Mouse (Mus musculus) limb, embryonic 12.5 days (tissue): ENCODE data around the gene Cdkl5. TPM values are rescaled to one million over a fixed set of nuclear protein-coding genes. Genes with fewer than 3 reads are reported as not detected.

Source experiments
- ATAC-seq: fragments of 200-750 bp; cut with Nextera tagmentation; 2 replicates; pipeline ENCODE4 v1.8.0; 2017; ENCODE audit warnings: low read depth, moderate TSS enrichment; ENCODE audit not compliant: insufficient number of reproducible peaks, insufficient read depth, low FRiP score, low TSS enrichment
- H3K27ac ChIP-seq: fragments of 300-500 bp; sonication (generic); 2 replicates; pipeline ENCODE4 v1.5.1; 2016; ENCODE audit warnings: mild to moderate bottlenecking, moderate library complexity
- H3K27me3 ChIP-seq: fragments of 300-500 bp; sonication (generic); 2 replicates; pipeline ENCODE4 v1.6.1; 2016; ENCODE audit warnings: mild to moderate bottlenecking, moderate library complexity
- H3K36me3 ChIP-seq: fragments of 300-500 bp; sonication (generic); 2 replicates; pipeline ENCODE4 v1.6.1; 2016; ENCODE audit warnings: mild to moderate bottlenecking, moderate library complexity
- H3K4me1 ChIP-seq: fragments of 300-500 bp; sonication (generic); replicated peaks from 2 replicates; pipeline ENCODE4 v1.6.1; 2016
- H3K4me2 ChIP-seq: fragments of 300-500 bp; sonication (generic); 2 replicates; pipeline ENCODE4 v1.6.1; 2016; ENCODE audit warnings: mild to moderate bottlenecking, moderate library complexity
- H3K4me3 ChIP-seq: fragments of 300-500 bp; sonication (generic); replicated peaks from 2 replicates; pipeline ENCODE4 v1.5.1; 2016; ENCODE audit warnings: mild to moderate bottlenecking
- H3K9ac ChIP-seq: fragments of 300-500 bp; sonication (generic); replicated peaks from 2 replicates; pipeline ENCODE4 v1.6.1; 2016; ENCODE audit warnings: mild to moderate bottlenecking, moderate library complexity
- H3K9me3 ChIP-seq: fragments of 300-500 bp; sonication (generic); 2 replicates; pipeline ENCODE4 v1.6.1; 2016; ENCODE audit warnings: mild to moderate bottlenecking, moderate library complexity
- WGBS: fragments of 180-500 bp; shearing (Covaris S2); methylation state at CpG from one replicate; pipeline ENCODE4 v1.1.7; 2016; 5-methylcytosine and 5-hydroxymethylcytosine counted together
- polyA plus RNA-seq: library from polyadenylated mRNA; unstranded; fragments of >200 nt; fragmentation: Nextera tagmentation; extraction: Ambion mirVana; gene quantifications from 2 replicates; pipeline ENCODE4 v1.2.1, GENCODE M21; 2016

Gene Cdkl5
- polyA plus RNA-seq, 1 experiment from 2014 or later = 1.4 TPM

DNA sequence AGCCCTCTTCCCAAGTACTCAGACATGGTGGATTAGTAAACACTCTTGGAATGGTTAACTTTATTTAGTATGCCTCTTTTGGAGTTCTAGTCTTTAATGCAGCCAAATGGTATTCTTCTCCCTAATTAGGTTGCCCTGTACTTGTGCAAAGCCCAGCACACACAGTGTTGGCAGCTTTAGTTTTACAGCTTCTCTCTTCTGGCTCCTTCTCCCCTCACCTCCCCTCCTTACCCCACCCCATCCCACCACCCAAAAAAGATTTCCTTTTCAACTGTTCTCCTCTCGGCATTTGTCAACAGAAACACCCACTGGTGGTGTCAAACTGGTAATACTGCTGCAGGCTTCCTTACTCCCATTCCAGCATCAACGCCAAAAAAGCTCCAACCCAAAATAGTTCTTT is 1.8 kb downstream of the Cdkl5 start:
- Histone ChIP-seq H3K9ac (no peak overlapping the region), H3K27me3 (peaks cover 29% of the 10 kb centered on the region), H3K36me3 (no peaks in the 10 kb centered on the region), H3K4me3 (no peak overlapping the region), H3K4me1 (no peaks in the 10 kb centered on the region), H3K27ac (no peak overlapping the region), H3K9me3 (no peaks in the 10 kb centered on the region), H3K4me2 (no peak overlapping the region)
- no peak for ATAC-seq
- WGBS = 27% methylated on average over 2 of the region's 2 CpGs

DNA sequence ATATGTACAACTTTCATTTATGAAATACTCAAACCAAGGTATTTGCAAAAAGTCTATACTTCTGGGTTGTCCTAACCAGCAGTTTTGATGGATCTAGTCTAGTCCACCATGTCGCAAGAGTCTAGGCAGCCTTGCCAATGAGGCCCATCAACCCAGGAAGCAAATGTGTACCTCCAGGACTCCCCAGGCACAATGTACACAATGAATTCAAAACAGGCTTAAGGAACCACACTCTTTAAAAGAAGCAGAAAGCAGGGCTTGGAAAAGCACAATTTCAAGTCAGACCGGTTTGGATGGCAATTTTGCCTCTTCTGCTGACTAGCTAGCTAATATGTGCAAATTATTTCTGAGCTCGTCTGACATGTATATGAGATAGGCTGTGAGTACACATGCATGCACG is 4.2 kb downstream of the Cdkl5 start:
- Histone ChIP-seq H3K9me3 (no peaks in the 10 kb centered on the region), H3K36me3 (no peaks in the 10 kb centered on the region), H3K4me2 (no peak overlapping the region), H3K9ac (no peak overlapping the region), H3K4me3 (no peak overlapping the region), H3K4me1 (no peaks in the 10 kb centered on the region), H3K27ac (no peak overlapping the region), H3K27me3 (peaks cover 22% of the 10 kb centered on the region)
- 85% methylated on average over 4 of the region's 4 CpGs for WGBS
- ATAC-seq = no peak

DNA sequence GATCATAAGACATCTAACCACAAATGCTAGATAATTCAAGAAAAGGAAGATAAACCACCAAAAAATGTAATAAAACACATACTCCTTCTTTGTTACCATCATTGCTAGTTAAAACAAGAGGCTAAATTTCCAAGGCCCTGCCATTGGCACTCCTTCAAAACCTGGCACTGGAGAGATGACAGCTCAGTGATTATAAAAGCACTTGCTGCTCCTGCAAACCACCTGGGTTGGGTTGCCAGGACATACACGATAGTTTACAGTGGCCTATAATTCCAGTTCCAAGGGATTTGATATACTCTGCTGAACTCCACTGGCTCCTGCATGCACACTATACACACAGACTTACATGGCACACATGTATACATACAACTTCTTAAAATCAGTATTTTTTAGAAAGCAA is 16.6 kb downstream of the Cdkl5 start:
- Histone ChIP-seq H3K9me3 (no peaks in the 10 kb centered on the region), H3K9ac (no peak overlapping the region), H3K4me3 (no peak overlapping the region), H3K36me3 (no peaks in the 10 kb centered on the region), H3K27me3 (peaks cover 12% of the 10 kb centered on the region), H3K27ac (no peak overlapping the region), H3K4me1 (no peaks in the 10 kb centered on the region), H3K4me2 (no peak overlapping the region)
- 89% methylated on average over 1 of the region's 1 CpGs for whole genome bisulfite sequencing
- no peak for ATAC-seq

DNA sequence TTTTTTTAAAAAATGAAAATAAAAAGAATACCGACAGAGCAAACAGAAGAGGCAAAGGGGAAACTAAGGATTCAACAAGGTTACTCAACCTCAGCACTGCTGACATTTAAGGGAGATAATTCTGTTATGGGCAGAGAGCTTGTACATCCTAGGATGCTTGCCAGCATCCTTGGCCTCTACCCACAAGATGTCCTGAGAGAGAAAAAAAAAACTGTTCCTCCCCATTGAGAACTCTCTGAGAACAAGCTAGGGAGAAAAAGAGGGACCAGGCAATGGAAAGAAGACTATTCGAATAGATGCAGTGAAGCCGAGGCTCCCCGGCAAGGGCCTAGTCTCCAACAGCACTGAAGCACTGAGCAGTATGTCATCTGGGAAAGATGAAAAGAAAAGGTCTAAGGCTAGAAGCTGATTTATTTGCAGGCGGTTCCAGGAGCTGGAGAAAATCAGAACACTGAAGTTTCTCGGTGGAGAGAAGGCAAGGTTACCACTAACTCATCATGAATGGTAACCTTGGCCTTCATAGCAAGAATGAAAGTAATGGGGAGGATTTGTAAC is 22.4 kb downstream of the Cdkl5 start:
- H3K4me2 ChIP-seq = no peak overlapping the region
- H3K9me3 ChIP-seq = no peaks in the 10 kb centered on the region
- ATAC-seq = no peak
- peaks cover 15% of the 10 kb centered on the region for H3K27me3 ChIP-seq
- no peak overlapping the region for H3K4me3 ChIP-seq
- no peaks in the 10 kb centered on the region for H3K36me3 ChIP-seq
- no peak overlapping the region for H3K27ac ChIP-seq
- WGBS = 90% methylated on average over 6 of the region's 6 CpGs
- no peaks in the 10 kb centered on the region for H3K4me1 ChIP-seq
- H3K9ac ChIP-seq = no peak overlapping the region

DNA sequence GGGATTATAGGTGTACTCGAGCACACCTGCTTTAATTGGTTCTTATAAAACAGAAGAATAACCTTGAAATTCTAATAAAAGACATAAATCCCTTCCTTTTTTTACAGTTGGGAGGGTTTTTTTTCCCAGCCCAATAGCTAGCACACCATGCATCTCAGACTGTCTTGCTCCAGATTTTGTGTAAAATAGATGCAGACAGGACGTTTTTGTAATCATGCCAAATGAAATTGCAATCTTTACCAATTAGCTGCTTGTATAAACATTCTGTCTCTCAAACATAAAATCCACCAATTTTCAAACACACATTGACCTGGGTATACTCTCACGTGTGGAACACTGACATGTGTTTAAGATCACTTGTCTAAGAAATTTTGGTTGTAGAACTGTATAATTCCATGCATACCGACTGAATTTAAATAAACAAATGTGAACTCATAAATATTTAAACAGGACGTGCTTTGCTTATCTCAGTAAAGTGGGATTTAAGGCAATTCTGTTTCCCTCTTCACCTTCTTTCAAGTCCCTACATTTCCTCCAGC is 35.8 kb downstream of the Cdkl5 start:
- ATAC-seq = no peak
- WGBS = 67% methylated on average over 5 of the region's 5 CpGs
- H3K27me3 ChIP-seq = 0 out of 2 replicates have a peak, but pooled peaks cover 4% of the 10 kb centered on the region

DNA sequence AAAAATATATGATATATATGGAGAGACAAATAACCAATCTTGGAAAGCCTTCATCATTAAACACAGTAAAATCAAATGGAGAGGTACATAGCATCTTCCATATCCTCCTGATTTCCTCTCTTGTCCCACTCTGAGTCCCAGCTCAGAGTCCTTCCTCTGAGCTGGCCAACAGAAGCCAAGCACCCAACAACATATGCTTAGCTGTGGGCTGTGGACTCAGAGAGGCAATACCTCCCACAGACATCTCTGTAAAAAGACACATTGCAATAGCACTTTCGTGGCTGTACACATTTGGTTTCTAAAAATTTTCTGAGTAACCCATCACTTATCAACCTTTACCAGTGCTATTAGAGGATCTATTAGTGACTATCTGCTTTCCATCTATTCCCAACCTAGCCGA is 44.9 kb downstream of the Cdkl5 start:
- Histone ChIP-seq H3K9ac (no peak overlapping the region), H3K27me3 (peaks cover 17% of the 10 kb centered on the region), H3K4me3 (no peak overlapping the region), H3K27ac (no peak overlapping the region), H3K36me3 (no peaks in the 10 kb centered on the region), H3K4me1 (no peaks in the 10 kb centered on the region), H3K4me2 (no peak overlapping the region), H3K9me3 (no peaks in the 10 kb centered on the region)
- 90% methylated on average over 2 of the region's 2 CpGs for WGBS
- ATAC-seq = no peak

More for the DNA sequence above, 35.8 kb downstream of the Cdkl5 start:
- Histone ChIP-seq H3K9me3 (no peaks in the 10 kb centered on the region), H3K27ac (no peak overlapping the region), H3K4me1 (no peaks in the 10 kb centered on the region), H3K4me3 (no peak overlapping the region), H3K36me3 (no peaks in the 10 kb centered on the region), H3K4me2 (no peak overlapping the region), H3K9ac (no peak overlapping the region)

DNA sequence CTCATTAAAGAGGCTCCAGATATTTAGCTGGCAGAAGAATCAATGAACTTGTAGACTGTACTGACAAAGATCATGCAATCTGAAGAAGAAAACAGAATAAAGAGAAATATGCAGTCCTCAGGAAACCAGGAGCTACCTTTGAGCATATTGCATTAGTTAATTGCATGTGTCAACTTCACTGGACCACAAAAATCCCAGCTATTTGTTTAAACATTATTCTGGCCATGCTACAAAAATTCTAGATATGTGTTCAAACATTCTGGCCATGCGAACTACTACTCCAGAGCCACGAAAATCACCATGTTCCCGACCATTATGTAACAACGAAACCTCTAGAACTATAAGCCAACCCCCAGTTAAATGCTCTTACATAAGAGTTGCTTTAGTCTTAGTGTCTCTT is 49.8 kb downstream of the Cdkl5 start:
- Histone ChIP-seq H3K36me3 (no peaks in the 10 kb centered on the region), H3K27ac (no peak overlapping the region), H3K4me1 (no peaks in the 10 kb centered on the region), H3K4me3 (no peak overlapping the region), H3K27me3 (peaks cover 14% of the 10 kb centered on the region), H3K9me3 (no peaks in the 10 kb centered on the region), H3K9ac (no peak overlapping the region), H3K4me2 (no peak overlapping the region)
- 88% methylated on average over 4 of the region's 4 CpGs for WGBS
- no peak for ATAC-seq

DNA sequence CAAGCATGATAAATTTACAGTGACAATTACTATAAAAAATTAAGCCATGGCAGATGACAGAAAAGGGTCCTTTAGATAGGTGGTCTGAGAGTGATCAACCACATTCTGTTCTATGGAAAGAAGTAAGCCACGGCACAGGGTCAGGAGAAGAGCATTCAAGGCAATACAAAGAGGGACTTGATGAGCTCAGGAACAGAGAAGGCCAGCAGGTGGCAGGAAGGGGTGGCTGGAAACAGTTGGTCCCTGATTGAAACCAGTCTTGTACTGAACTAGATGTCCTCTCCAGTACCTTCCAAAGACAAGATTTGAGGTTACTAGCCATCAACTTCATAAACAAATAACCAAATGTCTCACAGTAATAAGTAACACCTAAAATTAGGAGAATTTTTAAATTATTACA is 59.0 kb downstream of the Cdkl5 start:
- ATAC-seq = no peak
- Histone ChIP-seq H3K27me3 (peaks cover 6% of the 10 kb centered on the region; the same call in 1 of the 2 replicates), H3K27ac (no peak overlapping the region)

DNA sequence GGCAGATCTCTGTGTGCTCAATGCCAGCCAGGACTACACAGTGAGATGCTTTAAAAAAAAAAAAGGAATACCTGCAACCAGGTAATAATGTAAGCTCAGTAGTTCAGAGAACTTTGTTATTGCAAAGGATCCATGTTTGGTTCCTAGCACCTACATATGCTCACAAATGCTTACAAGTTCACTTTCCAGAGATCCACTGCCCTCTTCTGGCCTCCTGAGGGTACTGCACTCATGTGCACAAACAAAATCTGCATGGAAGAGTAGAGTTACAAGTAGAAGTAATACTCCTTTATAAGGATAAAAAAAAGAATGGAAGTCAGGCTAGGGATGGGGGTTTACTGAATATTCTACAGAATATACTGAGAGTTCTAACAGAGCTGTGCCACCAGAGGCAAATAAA is 63.8 kb downstream of the Cdkl5 start:
- H3K4me3 ChIP-seq = no peak overlapping the region
- H3K4me2 ChIP-seq = no peak overlapping the region
- no peak overlapping the region for H3K9ac ChIP-seq
- H3K4me1 ChIP-seq = no peaks in the 10 kb centered on the region
- no peak overlapping the region for H3K27ac ChIP-seq
- no peak for ATAC-seq
- 0 out of 2 replicates have a peak, but pooled peaks cover 3% of the 10 kb centered on the region for H3K27me3 ChIP-seq
- no peaks in the 10 kb centered on the region for H3K9me3 ChIP-seq
- no peaks in the 10 kb centered on the region for H3K36me3 ChIP-seq

More for the DNA sequence above, 59.0 kb downstream of the Cdkl5 start:
- WGBS = 43% methylated on average over 1 of the region's 1 CpGs
- Histone ChIP-seq H3K9ac (no peak overlapping the region), H3K4me3 (no peak overlapping the region), H3K36me3 (no peaks in the 10 kb centered on the region), H3K4me2 (no peak overlapping the region), H3K4me1 (no peaks in the 10 kb centered on the region), H3K9me3 (no peaks in the 10 kb centered on the region)

DNA sequence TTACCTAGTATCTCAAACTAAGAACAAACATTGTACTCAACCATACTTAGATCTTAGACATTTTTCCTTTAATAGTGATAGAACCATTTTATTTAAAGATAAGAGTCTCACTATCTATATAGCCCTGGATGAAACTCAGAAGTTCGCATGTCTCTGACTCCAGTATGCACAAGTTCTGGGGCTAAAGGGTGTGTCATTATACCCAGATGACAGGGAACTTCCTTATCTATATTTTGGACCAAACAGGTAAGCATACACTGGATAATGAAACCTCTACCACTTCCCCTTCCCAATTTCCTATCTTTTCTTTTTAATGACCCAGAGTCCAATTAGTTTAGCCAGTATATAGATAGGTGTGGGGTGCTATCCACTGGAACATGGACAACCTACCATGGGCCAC is 65.6 kb downstream of the Cdkl5 start:
- no peak overlapping the region for H3K4me3 ChIP-seq
- whole genome bisulfite sequencing = 83% methylated on average over 1 of the region's 1 CpGs
- H3K4me1 ChIP-seq = no peaks in the 10 kb centered on the region
- no peak overlapping the region for H3K9ac ChIP-seq
- H3K4me2 ChIP-seq = no peak overlapping the region
- no peak overlapping the region for H3K27ac ChIP-seq
- ATAC-seq = no peak
- H3K36me3 ChIP-seq = no peaks in the 10 kb centered on the region
- H3K27me3 ChIP-seq = 0 out of 2 replicates have a peak, but pooled peaks cover 3% of the 10 kb centered on the region
- H3K9me3 ChIP-seq = no peaks in the 10 kb centered on the region

DNA sequence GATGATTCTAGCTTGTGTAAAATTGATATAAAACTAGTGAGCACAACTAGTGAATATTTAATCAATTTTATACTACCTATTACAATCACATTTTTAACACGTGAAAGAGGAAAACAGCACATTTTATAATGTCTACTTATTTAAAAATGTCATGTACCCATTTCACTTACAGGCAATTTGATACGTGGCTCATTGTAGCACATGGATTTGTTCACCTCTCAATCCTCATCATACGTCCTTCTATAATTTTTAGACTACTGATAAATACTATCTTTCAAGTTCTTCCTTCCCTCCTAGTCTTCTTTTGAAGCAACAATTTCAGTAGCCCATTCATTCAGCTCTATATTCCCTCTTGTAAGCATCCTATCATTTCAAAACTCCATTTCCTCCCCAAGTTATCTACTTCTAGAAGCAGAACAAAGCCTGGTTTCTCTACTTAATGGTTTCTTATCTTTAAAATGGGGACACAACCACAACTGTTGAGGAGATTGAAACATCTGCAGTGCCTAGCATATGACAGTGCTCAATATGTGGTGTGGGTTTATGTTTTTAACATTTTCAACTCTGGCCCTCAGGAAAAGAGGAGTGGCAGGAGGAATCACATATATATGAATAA is 75.4 kb downstream of the Cdkl5 start:
- no peak overlapping the region for H3K4me3 ChIP-seq

DNA sequence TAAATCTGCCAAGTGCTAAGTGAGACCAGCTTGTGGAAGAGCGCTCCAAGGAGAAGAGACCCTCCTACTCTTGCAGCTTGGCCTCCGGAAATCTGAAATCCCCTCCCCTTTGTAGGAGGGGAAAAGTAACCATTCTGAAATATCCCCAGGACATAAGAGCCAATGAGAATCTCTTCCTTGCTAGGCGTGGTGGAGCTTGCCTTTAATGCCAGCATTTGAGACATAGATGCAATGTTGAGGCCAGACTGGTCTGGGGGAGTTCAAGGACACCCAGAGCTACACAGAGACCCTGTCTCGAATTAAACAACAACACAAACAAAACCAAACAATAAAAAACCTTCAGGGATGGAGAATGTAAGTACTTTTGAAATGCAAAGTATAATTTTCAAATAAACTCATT is 87.6 kb downstream of the Cdkl5 start, which contains the start of gene Gja6:
TSS of gene Gja6 (minus strand) at position 101 of the 400 bp plus-strand sequence.
- peaks cover 34% of the 10 kb centered on the region for H3K27me3 ChIP-seq
- WGBS = 72% methylated on average over 4 of the region's 4 CpGs
- no peak within 1 kb of the TSS for H3K4me2 ChIP-seq
- H3K27ac ChIP-seq = no peak within 1 kb of the TSS
- no peak within 1 kb of the TSS for H3K9ac ChIP-seq
- no peaks in the 10 kb centered on the region for H3K36me3 ChIP-seq
- H3K9me3 ChIP-seq = no peaks in the 10 kb centered on the region
- no peak within 1 kb of the TSS for H3K4me3 ChIP-seq
- no peaks in the 10 kb centered on the region for H3K4me1 ChIP-seq
- no peak for ATAC-seq

More for the DNA sequence above, 75.4 kb downstream of the Cdkl5 start:
- Histone ChIP-seq H3K9me3 (no peaks in the 10 kb centered on the region), H3K9ac (no peak overlapping the region), H3K4me1 (no peaks in the 10 kb centered on the region), H3K27me3 (peaks cover 5% of the 10 kb centered on the region; the same call in 1 of the 2 replicates), H3K27ac (no peak overlapping the region), H3K36me3 (no peaks in the 10 kb centered on the region), H3K4me2 (no peak overlapping the region)
- 88% methylated on average over 3 of the region's 3 CpGs for WGBS
- no peak for ATAC-seq
